Mouse (Mus musculus): ENCODE results near the gene Pdzrn3.

Pdzrn3 gene

DNA sequence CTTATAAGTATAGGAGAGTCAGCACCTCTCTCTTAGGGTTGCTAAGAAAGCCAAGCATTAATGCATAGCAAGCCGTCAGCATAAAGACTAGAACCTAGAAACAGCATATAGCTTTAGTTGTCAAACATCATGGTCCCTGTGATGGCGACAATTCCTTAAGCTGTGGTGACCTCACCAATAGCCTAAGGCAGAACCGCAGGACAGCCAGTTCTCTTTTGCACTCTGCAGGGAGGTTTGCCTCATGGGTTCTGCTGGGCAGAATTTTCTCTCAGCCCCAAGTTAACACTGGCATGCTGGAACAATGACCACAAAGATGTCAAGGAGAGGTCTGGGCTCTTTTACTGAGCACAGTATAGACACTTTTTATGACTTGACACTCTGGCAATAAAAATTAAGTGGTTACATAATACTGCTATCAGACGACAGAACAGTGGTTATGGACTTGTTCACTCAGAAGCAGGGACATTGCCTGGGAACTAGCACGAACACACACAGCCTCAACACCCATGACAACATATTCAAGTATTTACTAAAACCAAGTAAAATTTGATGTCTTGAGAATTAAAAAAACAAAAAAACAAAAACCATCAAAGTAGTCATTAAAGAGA, 90.0 kb downstream of the Pdzrn3 start:
- no peak for DNase-seq

DNA sequence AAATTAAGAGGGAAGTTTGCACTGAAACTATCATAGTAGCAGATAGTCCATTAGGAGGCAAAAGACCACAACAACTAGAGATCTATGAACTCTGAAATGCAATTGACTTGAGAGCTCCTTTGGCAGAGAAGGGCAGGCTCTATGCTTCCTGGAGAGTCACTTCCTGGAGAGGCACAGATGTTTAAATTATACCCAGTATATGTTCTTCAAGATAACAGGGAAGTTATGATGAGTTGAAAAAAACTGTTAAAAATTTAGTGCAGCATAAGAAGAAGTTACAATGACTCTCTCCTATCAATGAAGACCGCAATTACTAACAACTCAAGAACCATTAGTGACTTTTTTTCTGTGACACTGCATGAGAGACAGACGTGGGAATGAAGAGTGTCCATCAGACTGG, 90.6 kb downstream of the Pdzrn3 start:
- no peak for DNase-seq

DNA sequence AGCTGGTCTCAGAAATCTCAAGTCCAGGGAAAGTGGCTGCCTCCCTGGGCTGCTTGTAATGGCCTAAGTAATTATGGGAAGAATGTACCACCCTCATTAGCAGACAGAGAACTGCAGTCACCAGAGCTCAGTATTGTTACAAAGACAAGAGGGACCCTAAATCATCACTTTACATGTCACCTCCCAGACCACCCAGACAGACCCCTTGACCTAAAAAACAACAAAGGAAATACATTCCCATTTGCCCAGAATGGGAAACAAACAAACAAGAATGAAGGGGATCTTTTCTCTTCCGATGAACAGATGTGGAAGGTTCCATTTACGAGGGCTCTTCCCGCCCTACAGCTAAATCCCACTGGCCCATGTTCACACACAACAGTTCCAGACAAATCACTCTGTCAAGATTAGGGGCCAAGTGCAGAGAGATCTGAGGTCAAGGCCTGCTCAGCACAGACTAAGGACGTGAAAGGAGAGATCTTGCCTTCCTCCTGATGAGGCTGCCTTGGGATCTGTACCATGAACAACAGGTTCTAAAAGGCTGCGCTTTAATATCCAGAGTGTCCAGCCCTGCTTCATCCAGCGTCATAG, 93.2 kb downstream of the Pdzrn3 start:
- DNase-seq = no peak

DNA sequence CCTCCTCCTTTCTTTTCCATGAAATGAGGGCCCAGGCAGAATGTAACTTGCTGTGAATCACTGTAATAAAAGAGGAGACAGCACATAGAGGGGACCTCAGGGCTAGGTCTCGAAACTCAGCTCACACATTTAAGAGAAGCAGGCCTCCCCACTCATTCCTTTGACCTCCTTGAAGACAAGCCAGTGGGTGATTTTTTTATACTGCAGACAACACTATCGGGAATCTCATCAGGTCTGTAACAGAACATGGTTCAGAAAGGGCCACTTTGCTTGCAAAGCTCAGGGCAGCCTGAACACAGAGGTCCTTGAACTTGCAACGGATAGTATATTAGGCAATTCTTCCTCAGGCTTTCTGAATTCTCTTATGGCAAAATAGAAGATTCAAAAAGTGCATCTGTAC, 93.8 kb downstream of the Pdzrn3 start:
- DNase-seq = no peak

DNA sequence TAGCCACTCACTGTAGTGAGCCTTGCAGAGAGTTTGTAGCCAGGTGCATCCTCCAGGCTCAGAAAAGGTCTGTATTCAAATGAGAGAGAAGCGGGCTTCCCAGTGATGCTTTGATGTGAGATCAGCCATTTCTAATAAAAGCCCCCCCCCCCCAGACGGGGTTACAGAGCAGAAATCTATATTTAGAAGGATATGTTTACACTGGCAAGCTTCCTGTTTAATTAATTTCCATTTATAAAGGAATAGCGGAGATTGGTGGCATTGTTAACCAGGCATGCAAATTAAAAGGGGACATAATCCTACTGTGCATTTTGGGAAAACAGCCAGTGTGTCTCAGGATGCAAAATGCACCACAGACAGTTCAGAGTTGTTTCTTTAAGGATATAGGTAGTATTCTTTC, 96.1 kb downstream of the Pdzrn3 start:
- DNase-seq = no peak

DNA sequence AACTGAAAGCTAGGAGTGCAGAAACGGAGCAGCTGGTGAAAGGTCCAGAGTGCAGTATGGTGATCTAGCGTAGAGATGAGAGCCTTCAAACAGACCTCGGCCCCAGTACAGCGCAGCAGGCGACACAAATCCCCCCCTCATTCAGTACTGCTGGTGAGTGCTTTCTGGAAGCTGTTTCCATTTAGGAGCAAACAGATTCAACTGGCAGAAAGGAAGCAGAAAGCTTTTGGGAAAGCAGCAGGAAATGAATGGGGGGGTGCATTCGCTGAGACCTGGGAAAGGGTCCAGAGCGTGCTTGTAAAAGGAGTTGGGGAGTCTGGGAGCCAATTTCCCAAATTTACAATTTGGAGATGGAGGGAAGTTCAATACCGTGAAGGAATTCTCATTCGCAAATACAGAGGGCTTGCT, 96.9 kb downstream of the Pdzrn3 start:
- DNase-seq = no peak

DNA sequence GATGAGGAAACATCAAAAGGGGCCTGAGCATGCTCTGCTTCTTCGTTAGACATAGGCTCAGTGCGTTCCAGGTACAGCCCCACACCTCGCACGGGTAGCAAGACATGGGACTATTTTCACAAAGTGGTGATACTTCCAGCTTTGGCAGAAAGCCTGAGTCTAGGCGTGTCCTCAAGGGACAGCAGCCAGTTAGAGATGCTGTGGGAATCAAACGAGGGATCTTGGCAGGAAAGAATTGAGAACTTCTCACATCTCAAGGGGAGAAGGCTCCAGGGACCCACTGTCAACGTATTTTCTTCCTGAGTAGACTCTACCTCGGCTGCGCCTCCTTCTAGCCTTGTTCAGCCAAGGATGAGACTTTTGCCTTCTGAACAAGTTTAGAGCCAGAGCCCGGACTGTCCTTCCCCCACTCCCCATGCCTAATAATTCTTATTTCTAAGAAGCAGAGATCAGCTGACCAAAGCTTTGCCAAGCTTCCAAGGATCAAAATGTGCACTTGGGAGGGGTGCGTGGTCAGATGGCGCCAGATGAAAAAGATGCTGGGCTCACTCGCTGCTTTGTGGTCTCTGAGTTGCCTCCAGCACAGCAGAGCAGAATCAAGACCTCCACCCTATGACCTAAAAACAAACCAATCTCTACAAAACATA, 99.3 kb downstream of the Pdzrn3 start:
- DNase-seq = peak; percentile 19 to 45

DNA sequence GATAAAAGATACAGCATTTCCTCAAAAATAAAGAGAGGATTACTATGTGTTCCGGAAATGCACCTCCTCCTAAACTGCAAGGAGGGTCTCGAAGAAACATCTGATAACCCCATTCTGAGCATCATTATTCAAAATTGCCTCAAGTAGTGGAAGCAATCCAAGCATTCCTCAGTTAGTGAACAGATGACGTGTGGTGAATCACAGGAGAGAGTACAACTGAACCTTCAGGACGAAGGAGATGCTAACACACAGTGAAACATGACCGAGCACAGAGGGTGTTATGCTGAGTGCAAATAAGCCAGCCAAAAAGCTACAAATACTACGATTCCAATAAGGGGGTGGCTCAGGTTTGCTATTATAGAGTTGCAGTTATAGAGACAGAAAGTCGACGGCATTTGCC, 101.4 kb downstream of the Pdzrn3 start:
- DNase-seq = no peak

DNA sequence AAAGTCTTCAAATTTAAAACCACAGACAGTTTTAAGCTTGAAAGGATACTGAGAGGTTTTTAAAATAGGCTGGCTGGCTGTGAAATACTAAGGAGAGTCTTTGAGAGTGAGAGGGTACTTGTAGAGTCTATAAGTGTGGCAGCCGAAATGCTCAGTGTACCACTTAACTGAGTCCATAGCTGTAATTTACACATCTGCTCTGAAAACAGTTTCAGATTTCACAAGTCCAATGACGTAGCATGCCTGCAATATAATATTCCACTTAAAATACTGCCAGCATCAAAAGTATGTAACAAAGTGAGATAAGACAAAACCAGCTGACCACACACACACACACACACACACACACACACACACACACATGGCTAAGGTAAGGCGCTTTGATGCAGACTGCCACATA, 101.9 kb downstream of the Pdzrn3 start:
- DNase-seq = no peak

DNA sequence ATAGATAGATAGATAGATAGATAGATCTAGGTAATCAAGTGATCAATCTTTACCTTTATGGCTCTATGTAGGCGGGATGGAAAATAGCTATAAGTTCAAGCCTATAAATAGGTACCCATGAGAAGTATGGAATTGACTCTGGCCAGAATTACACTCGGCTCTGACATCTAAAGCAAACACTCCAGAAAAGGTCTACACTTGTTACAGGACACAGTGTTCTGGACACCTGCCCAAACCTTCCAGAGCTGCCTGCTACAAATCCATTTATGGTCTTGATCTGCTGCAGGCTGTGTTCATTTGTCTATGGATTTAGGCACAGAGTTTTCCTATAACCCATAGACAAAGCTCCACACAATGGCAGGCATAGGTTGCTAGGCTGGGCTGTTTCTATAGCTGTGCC, 102.9 kb downstream of the Pdzrn3 start:
- peak in 1 of 2 experiments; percentile 26 for DNase-seq

DNA sequence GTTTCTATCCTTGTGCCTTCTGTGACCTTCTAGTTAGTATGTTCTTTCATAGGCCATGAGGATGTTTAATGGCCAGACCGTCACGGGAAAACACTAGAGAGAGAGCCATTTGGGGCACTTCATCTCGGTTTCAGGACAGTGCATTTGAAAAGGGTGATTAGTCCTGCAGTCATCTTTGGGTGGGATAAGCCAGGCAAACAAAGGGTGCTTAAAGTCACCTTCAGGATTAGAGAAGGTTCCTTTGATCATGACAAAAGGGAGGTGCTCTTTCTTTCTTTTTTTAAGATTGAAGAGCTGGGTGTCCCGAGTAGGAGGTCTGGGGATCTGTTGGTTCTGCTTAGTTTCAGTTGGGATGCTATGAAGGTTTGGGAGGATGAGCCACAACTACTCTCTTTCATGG, 105.4 kb downstream of the Pdzrn3 start:
- DNase-seq = no peak

DNA sequence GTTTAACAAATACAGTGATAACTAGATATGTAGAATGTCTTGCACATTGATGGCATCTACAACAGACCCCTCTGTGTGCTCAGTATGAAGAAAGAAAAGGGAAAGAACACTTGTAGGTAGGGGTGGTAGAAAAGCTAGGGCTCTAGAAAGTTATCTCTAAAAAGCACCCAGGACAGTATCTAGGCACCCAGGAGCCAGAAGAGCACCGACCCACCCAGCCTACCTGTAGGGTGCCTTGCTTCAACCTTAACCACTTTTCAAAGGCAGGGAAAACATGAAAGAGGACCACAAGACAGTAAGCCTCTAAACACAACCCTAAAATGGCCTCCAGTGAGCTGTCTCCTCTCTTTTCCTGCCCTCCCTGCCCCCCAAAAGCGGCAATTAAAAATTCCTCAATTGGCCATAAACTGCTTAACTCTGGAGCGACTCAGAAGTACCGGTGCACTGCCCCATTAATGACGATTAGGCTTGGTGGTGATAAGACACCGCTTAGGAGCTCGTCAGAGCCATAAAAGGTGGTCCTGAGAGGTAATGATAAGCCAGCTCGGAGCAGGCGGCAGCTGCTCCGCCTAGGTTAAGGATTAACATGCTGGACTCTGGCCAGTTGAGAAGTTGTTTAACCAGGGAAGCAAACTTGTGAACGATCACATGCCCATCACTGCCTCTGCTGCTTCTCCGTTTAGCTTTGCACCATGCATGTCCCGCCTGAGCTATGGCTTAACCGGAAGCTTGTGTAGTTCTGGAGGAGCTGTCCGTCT, 106.1 kb downstream of the Pdzrn3 start:
- peak; percentile 90 to 91 for DNase-seq

DNA sequence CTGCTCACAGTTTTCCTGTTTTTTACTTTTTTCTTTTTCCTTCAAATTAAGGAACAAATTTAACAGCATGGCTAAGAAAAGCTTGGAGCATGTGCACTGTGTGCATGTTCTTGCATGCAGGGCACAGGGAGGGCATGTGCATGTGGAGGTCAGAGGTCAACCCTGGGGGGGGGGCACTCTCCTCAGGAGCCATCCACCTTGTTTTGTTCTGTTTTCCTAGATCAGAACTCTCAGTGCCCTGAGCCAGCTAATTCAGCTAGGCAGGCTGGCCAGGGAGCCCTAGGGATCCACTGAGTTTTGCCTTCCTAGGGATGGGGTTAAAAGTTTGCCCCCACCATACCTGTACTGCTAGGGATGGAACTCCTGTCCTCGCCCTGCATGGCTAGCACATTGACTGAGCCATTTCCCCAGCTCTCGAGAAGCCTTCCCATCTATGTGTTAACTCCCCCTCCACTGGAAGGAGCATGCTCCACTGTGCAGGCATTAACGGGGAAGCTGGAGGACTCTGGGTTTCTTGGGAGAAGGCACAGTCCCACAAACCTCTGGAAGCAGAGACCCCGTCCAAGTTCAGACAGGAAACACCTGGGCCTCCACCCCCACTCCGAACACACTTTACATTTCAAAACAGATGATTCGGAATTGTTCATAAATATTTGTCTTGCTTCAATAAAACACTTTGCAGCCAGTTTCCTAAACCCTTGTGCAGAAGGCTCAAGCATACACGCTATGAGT, 107.4 kb downstream of the Pdzrn3 start:
- peak; percentile 63 to 64 for DNase-seq

DNA sequence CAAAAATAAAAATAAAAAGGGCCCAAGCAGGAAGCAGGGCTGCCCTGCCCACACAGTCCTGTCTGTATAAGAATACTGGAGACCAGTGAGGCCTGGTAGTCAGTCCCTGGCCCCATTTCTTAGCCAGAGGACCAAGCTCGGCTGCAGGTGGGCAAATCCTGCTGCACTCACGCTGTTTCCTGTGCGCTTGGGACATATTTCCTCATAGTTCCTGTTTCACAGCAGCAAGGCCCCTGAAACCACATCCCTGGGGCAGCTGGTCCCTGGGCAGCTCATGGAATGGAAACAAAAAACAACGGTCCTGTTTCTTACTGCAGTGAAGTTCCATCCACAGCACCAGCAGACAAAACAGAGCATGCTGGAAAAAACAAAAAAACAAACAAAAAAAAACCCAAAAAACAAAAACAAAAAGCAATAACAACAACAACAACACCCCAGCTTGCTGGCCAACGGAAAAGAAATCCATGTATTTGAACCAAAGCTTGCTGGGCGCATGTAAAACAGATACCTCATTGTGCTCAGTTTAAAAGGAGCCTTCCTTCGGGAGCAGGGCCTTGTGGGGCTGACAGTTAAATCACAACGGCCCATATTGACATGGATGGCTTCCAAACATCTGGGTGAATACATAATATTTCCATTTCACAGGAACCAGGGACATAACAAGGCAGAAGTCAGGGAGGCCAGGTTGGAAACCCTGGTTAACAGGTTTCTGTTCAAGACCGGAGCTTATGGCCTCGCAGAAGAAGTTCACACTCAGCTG, 108.2 kb downstream of the Pdzrn3 start:
- DNase-seq = no peak

DNA sequence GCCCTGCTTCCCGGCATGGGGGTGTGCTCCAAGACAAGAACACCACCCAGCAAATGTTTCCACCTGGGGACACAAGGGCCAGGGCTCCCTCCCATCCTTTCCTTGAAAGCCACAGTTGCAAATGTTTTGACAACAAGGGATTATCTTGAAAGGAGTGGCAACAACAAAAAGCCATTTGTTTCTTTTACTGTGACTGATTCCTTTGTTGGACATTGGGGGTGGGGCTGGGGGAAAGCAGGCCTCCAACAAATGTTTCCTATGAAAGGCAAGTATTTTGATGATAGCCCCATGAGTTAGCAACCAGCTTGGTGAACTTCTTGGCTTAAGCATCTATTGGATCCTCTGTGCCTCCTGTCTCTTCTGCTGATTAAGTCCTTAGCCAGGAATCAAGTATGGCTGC, 109.4 kb downstream of the Pdzrn3 start:
- DNase-seq = no peak

DNA sequence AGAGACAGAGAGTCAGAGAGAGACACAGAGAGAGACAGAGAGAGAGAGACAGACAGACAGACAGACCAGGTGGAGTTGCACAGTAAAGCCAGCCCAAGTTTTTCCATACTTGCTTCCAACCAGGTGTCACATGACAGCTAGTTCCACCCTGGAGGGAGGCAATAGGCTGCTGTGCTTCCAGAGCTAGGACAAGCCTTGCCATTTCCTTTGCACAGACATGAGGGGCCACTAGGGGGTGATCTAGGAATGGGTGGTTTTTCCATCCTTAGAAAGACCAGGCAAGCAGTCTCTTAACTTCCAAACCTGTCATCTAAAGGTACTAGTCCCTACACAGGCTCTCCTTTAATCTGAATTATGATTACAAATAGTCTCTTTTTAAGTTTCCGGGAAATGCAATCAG, 110.9 kb downstream of the Pdzrn3 start:
- peak; percentile 82 to 84 for DNase-seq

DNA sequence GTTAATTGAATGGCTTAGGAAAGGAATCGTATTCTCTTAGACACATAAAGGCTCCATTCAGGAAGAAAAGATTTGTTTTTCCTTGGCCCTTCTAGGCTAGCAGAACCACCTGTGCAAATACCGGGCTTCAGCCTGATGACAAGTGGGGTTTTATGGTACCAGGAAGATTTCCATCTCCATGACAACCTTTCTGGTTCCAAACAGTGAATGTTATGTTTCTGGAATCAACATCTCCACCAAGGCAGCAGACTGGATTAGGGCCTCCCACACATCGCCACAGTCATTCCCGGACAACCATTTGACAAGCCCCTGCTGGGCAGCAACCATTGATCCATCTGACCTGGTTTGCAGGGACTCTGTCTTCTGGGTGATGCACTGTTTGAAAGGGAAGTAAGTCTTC, 114.2 kb downstream of the Pdzrn3 start:
- no peak for DNase-seq

DNA sequence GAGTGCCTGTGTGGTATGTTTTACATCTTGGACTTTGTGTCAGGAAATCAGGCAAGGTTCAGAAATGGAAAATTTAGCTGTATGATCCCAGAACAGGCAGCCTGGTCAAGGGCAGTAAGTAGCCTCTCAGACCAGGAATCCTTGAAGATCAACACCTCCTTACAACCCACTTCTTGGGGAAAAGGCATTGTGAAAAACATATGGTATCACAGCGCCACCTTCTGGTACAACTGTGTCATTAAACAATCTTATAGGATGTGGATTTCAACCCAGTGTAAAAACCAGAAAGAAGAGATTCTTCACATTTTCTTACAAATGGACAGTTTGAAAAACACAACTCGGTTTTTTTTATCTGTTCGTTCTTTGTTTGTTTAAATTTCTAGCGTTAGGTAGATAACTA, 116.2 kb downstream of the Pdzrn3 start:
- peak; percentile 17 to 55 for DNase-seq

DNA sequence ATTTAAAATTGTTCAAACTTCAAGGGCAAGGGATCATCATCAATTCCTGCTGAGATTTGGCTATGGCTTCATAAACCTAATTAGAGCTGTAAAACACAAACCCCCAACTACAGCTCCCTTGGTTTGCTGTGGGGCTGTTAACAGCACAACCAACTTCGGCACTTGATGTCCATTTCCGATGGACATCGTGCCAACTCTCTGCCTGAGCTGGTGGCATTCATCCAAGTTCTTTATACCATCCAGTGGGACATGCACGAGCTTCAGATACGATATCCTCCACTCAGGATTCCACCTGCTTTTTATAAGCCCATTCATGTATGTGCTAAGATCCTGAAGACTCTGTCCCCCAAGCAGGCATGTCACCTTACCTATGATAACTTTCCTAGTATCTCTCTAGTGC, 118.3 kb downstream of the Pdzrn3 start:
- peak; percentile 11 to 26 for DNase-seq

DNA sequence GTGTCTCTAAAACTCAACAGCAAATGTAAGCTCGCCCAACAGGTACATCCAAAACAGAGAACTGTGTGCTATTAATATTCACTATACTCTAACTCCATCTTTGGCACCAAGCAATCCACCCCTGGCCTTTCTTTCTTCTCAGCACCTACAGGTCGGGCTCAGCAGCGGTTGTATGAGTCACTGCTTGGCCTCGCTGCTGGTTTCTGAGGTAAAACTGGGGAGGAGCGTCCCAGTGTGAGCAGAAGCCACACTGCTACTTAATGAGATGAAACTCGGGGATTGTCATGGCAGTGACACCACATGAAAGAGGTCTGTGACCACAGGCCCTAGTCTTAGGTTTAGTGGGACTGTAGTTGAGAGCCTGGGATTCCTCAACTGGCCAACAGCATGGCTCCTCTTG, 120.3 kb downstream of the Pdzrn3 start:
- no peak for DNase-seq

DNA sequence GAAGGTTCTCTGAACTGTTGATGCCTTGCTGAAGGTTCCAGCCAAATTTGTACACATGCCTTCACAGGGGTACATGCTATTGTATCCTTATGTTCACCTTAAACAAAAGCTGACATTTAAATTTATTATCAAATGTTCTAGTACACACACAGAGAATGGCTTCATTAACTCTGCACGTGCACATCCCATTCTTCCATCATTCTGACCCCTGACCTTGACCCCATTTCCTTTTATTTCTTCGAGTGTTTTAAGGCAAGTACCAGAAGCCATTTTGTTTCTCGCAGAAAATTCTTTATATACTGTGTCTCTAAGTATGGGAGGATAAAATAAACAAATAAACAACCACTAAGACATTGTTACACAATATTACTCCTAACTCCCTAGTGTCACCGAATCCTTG, 123.0 kb downstream of the Pdzrn3 start:
- no peak for DNase-seq

DNA sequence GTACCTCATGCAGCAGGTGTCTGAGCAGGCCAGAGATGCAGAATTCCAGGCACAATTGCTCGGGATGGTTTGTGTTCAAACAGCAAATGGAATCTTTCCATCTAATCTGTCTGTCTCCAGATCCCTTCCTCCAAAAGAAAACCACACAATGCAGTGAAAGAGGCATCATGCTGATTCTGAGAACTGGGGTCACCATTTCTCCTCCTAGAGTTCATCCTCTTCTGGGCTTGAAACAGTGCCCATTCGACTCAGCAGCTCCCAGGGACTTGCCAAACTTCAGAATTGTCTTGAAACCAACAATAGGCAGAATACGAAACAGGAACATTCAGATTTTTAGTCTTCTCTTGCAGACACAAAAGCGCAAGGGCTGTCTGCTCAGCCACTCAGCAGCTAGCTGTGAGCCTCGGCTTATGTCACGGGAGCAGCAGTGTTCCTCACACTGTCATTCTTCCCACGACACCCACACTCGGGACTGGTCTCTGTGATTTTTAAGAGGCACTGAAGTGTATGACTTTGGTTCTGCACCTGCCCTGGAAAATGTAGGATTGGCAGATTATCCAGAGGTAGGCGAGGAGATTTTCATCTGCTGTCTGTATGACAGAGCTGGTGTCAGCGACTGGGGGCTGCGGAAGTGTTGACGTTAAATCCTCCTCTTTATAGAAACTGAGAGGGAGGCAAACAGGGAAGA, 125.6 kb downstream of the Pdzrn3 start:
- DNase-seq = no peak
